Mouse (Mus musculus) olfactory bulb, adult 2 months (tissue): ENCODE data around the gene Myl6.

Source experiments
- CTCF ChIP-seq: fragments of 200-500 bp; IDR thresholded peaks from 2 replicates; pipeline ENCODE4 v1.5.1; 2012; ENCODE audit warnings: low read depth, mild to moderate bottlenecking, low read length, moderate library complexity; ENCODE audit not compliant: insufficient read depth
- POLR2A ChIP-seq: fragments of 200-500 bp; IDR thresholded peaks from 2 replicates; pipeline ENCODE4 v1.6.1; 2012; ENCODE audit warnings: mild to moderate bottlenecking, low read depth, low read length, moderate library complexity; ENCODE audit not compliant: insufficient read depth

- TF ChIP-seq CTCF (no peak), POLR2A (no peak)
Observed at GRCm38 (mm10) chr10:128491495-128491894, 2.5 kb downstream of the Myl6 start.
